Mouse (Mus musculus): Measurements from ENCODE around the gene Ankrd13a. TPM values are rescaled to one million over a fixed set of nuclear protein-coding genes. Genes with fewer than 3 reads are reported as not detected.

Gene Ankrd13a
- 26.9 and 34.6 TPM in 2 replicates for polyA plus RNA-seq (2012; rRNA removed)

GRCm38 (mm10) chr5:114774403-114775051, at the start of gene Ankrd13a:
Ankrd13a (plus strand) TSS chr5:114774677.

GRCm38 (mm10) chr5:114775056-114775979, 841 bp downstream of the Ankrd13a start, which contains the start of gene Git2:
Git2 (minus strand) TSS chr5:114775517.

GRCm38 (mm10) chr5:114822796-114823688, 48.6 kb downstream of the Ankrd13a start, which contains the start of gene 1500011B03Rik:
1500011B03Rik (minus strand) TSS chr5:114823468.

GRCm38 (mm10) chr5:114853364-114853763, 78.9 kb downstream of the Ankrd13a start, which contains the start of gene 4930519G04Rik:
4930519G04Rik (plus strand) TSS chr5:114853664.

Other genes starting within 250 kb of the Ankrd13a start
- 2.9 and 3.4 TPM in 2 replicates for gene Fam222a, start 206.7 kb upstream of the Ankrd13a start, polyA plus RNA-seq (2012; rRNA removed)
- gene Trpv4, start 116.3 kb upstream of the Ankrd13a start, polyA plus RNA-seq (2012; rRNA removed), result 5.7 and 5.9 TPM in 2 replicates
- 221 and 237 TPM in 2 replicates for gene Gltp, start 83.7 kb upstream of the Ankrd13a start, polyA plus RNA-seq (2012; rRNA removed)
- gene Tchp, start 66.9 kb upstream of the Ankrd13a start, polyA plus RNA-seq (2012; rRNA removed), result 4.0 and 6.5 TPM in 2 replicates
- gene Git2, start 840 bp downstream of the Ankrd13a start, polyA plus RNA-seq (2012; rRNA removed), result 13.2 and 14.2 TPM in 2 replicates
- gene 1500011B03Rik, start 48.8 kb downstream of the Ankrd13a start, polyA plus RNA-seq (2012; rRNA removed), result 6.7 and 13.9 TPM in 2 replicates
- gene 4930519G04Rik, start 79.0 kb downstream of the Ankrd13a start, polyA plus RNA-seq (2012; rRNA removed), result not detected in 2 replicates
- not detected in 2 replicates for gene Gm9936, start 84.0 kb downstream of the Ankrd13a start, polyA plus RNA-seq (2012; rRNA removed)
- 2.3 and 3.3 TPM in 2 replicates for gene Oasl2, start 122.3 kb downstream of the Ankrd13a start, polyA plus RNA-seq (2012; rRNA removed)
- 63.9 and 113 TPM in 2 replicates for gene Oasl1, start 148.6 kb downstream of the Ankrd13a start, polyA plus RNA-seq (2012; rRNA removed)
- 10.2 and 13.8 TPM in 2 replicates for gene 2210016L21Rik, start 167.5 kb downstream of the Ankrd13a start, polyA plus RNA-seq (2012; rRNA removed)
- 6.2 and 7.3 TPM in 2 replicates for gene Hnf1a, start 196.4 kb downstream of the Ankrd13a start, polyA plus RNA-seq (2012; rRNA removed)
- 44.3 and 46.2 TPM in 2 replicates for gene Sppl3, start 236.5 kb downstream of the Ankrd13a start, polyA plus RNA-seq (2012; rRNA removed)

Data from stomach, adult 2 months (tissue).